ENCODE assay signal across 8 mouse cellular contexts in genomic region chr13:81657351-81658052, GRCm38 (mm10). TPM values are rescaled to one million over a fixed set of nuclear protein-coding genes. Genes with fewer than 3 reads are reported as not detected.
DNase-seq lines count a peak whose midpoint lies in the region; ATAC-seq and TF ChIP-seq lines count a peak whose summit lies in the region.

Lysmd3 (plus strand) TSS chr13:81657663.

- in situ Hi-C loops in Patski (cut with MboI; ENCODE audit: low pct_unique_long_range_greater_than_20kb): no loop called here

- H3K4me1 ChIP-seq in hindbrain, embryonic 14.5 days (replicated peaks; ENCODE audit: control insufficient read depth, insufficient read depth, low read length): peaks cover 20% of the 10 kb centered on the region

- WGBS in hindbrain, embryonic 14.5 days: under 1% methylated on average over 73 of the region's 73 CpGs

- H3K36me3 ChIP-seq in hindbrain, embryonic 14.5 days (replicated peaks; ENCODE audit: control insufficient read depth, insufficient read depth): no peaks in the 10 kb centered on the region

- peak within 1 kb of the TSS; percentile 88 for H3K27ac ChIP-seq in hindbrain, embryonic 14.5 days

- H3K4me2 ChIP-seq in hindbrain, embryonic 14.5 days (replicated peaks): peak within 1 kb of the TSS; percentile 74

- no peak for TF ChIP-seq CTCF in Patski (IDR thresholded peaks at IDR 0.05)

- ATAC-seq in Patski: peak; percentile 98
- ATAC-seq in hindbrain, embryonic 14.5 days (ENCODE audit: low FRiP score): peak; percentile 99

- peaks cover 2% of the 10 kb centered on the region for H3K27me3 ChIP-seq in Patski
- H3K27me3 ChIP-seq in hindbrain, embryonic 14.5 days (ENCODE audit: control insufficient read depth, insufficient read depth, low read length): no peaks in the 10 kb centered on the region

- peak within 1 kb of the TSS; percentile 79 for H3K4me3 ChIP-seq in hindbrain, embryonic 14.5 days (replicated peaks; ENCODE audit: low read length)

- CTCF ChIA-PET in Patski (lab: Charles Lee): interaction anchor here (0.6 kb wide), 1 partner anchor 812 kb away, joined by 5 read pairs; no protein-coding TSS in a partner anchor

- peak within 1 kb of the TSS; percentile 79 for H3K9ac ChIP-seq in hindbrain, embryonic 14.5 days

- POLR2A ChIA-PET in Patski (lab: Charles Lee): interaction anchor here (0.6 kb wide), 1 partner anchor 116 kb away, joined by 8 read pairs; no protein-coding TSS in a partner anchor

- peak; percentile 24 for DNase-seq in Patski (ENCODE audit: low read depth, low spot score)
- DNase-seq in cerebellum, postnatal 14 days: peak; percentile 96 to 97
- DNase-seq in frontal cortex, postnatal 25 days (ENCODE audit: low spot score in 2 of 2): peak; percentile 69 to 87
- DNase-seq in hindbrain, embryonic 14.5 days (ENCODE audit: low spot score): peak; percentile 96
- peak; percentile 92 to 93 for DNase-seq in layer of hippocampus, postnatal 36 days
- DNase-seq in lung, postnatal 36 days: peak; percentile 94
- peak; percentile 96 for DNase-seq in retina, postnatal 1 day
- peak; percentile 84 to 90 for DNase-seq in urinary bladder, adult 18-20 months (ENCODE audit: low spot score in 2 of 2)

- H3K9me3 ChIP-seq in hindbrain, embryonic 14.5 days (ENCODE audit: control insufficient read depth, low read length): no peaks in the 10 kb centered on the region

RNA-seq across cellular contexts. Expression of gene Lysmd3, which starts in this region (rescaled TPM):
- 13.8 TPM for polyA plus RNA-seq in Patski (2021)
- polyA plus RNA-seq in hindbrain, embryonic 14.5 days (2014; fragmentation: Nextera tagmentation; extraction: Ambion mirVana): 23.8 and 24.5 TPM in 2 replicates
- 10 to 100 TPM; 10.2 to 14.6 TPM for total RNA-seq in layer of hippocampus, postnatal 36 days (2021)

Comparison
In these comparisons a context has a peak if more than half of its experiments do, and no peak if none do; other contexts are left out.
1. Peak in every context shown above with its lines: DNase-seq, ATAC-seq, H3K4me3 ChIP-seq and H3K27ac ChIP-seq.
2. DNase-seq: peak in every context shown above with its lines; median percentile 96 in cerebellum, postnatal 14 days; 96 in hindbrain, embryonic 14.5 days; 96 in retina, postnatal 1 day; 94 in lung, postnatal 36 days; 92 in layer of hippocampus, postnatal 36 days; 87 in urinary bladder, adult 18-20 months; 78 in frontal cortex, postnatal 25 days; 24 in Patski.